Mouse (Mus musculus) spleen, adult 12 weeks (tissue): ENCODE data around the gene Cfap97d2.

Experiments used
- DNase-seq: peaks from one replicate; pipeline ENCODE4 v3.0.0; 2022; ENCODE audit warnings: low spot score

Gene Cfap97d2

DNA sequence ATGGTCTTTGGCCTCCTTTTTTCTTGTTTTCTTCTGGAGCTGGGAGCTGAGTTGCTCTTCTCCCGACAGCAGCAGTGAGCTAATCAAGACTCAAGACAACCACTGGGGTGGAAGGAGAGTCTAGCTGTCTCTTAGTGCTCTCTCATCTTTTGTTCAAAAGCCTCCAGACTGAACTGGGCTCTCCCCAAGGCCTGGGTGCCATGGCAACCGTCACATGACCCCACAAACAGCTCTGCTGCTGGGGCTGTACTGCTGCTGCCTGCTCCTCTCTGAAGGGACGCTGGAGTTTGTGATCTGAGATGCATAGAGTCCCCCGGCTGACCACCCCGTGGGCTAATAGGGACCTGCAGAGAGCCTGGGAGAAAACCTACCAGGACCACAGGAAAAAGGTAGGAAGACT is at the start of gene Cfap97d2:
Gene Cfap97d2, plus strand, starts transcription at position 222 of the 400 bp plus-strand sequence.
- DNase-seq: no peak

DNA sequence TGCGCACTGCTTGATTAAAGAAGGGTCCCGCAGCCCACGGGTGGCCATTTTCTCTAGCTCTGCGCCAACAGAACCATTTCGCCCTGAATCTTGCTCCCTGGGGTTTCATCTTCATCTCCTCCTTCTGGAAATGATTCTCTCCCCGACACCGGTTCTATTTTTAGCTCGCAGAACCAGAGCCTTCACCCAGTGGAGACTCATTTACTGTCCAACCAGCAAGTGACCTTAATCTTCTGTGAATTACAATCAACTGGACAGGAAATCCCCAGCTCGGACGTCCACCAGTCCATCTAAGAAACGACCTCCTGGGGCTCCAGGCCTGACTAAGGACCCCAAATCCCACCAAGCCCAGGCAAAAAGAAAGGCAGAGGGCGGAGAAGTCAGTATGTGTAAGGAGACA is 48.2 kb upstream of the Cfap97d2 start:
- DNase-seq: no peak

DNA sequence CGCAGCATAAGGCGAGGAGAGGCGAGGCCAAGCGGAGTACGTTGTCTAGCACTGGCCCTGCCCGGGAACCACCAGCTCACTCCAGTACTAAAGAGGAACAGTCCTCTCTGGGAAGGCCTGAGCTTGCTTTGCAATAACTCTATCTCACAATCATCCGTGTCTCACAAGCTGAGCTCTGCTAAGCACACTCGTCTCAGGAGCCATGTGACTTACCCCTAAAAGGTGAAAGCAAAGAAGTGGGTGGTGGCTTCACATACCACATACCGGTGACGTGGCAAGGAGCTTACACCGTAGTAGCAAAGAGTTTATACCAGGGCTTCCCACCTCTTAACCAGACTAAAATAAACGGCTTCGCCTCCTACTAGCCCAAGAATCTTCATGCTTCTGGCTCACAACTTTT is 45.4 kb upstream of the Cfap97d2 start:
- DNase-seq: no peak

DNA sequence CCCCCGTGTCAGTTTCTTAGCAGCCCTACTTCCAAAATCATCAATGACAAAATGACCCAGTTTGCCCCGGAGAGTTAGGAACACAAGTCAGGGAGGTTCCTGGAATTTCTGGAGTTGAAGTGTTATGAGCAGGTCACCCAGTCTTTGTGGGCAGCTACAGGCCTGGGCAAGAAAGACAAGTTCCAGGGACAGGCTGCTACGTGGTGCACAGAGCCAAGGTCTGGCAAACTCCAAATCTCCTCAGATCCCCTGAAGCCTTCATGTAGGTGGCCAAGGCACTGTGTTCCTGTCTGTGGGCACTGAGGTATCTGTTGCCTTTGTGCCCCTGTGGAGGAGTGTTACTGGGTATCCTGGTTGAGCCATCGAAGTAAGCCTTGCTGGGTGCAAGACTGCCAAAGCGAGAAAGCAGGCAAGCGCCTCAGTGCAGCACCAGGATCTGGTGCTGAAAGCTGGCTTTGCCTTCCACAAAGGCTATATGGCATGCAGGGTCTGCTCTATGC is 40.9 kb upstream of the Cfap97d2 start:
- no peak for DNase-seq

DNA sequence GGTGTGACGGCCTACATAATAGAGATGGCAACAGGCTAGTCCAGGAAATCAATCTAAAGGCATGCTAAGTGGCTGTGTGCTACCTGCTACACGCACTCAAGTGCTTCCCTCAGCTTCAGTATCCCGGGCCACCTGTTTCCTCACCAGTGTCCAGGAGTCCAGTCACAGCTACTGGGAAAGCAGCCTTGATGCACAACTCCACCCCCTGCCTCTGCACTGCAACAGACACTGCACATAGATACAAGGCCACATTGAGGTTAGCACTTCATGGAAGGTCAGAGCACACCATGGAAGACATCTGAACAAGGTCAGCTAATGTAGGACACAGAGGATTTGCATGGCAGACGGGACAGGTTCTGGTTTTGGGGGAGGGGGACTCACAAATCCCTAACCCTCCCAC is 40.2 kb upstream of the Cfap97d2 start:
- no peak for DNase-seq

DNA sequence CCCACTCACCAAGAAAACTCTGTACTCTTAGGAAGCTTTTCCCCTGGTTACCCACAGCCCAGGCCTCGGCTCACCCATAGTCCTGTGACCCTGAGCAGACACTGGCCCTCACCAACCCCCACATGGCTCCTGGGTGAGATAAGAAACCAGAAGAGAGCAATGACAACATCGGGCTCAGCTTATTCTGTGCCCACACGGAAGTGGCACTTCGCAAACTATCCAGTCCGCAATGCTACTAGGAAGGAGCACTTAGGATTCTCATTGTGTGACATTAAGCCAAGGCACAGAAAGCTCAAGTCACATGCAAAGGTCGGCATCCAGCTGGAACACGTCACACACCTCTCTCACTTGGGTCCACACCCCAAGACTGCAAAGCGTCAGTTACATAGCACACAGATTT is 39.7 kb upstream of the Cfap97d2 start:
- DNase-seq: no peak

DNA sequence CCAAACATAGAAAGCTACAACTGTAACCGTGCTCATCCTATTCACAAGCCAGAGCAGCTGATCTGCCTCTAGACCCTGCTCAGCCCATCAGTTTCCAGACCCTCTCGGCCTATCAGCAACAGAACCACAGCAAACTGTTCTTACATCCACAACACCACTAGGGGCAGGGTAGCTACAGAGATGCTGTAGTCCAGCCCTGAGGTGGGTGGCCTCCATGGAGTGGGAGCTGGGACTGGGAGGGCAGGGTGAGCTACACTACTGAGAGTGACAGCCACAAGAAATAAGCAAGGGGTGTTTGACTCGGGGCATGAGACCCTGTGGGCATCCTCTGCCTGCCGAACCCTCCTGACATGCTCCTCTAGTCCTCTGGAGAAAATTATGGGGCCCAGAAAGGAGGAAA is 37.8 kb upstream of the Cfap97d2 start:
- no peak for DNase-seq

DNA sequence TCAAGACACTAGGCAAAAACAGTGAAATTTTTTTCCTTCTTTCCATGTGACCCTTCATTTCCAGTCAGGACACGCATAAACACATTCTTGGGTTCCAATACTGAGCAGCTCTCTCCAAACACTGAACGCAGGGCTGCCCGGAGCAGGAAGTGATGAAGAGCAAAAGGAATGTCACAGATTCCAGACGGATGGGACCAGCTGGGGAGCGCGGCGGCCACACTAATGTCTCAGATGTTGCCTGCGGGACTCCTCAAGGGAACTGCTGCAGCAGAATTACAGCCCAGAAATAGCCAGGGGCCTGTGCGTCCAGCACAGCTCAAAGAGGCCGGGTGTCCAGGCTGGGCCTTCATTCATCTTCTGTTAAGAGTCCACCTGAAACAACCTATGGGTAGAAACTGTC is 37.3 kb upstream of the Cfap97d2 start:
- DNase-seq: no peak

DNA sequence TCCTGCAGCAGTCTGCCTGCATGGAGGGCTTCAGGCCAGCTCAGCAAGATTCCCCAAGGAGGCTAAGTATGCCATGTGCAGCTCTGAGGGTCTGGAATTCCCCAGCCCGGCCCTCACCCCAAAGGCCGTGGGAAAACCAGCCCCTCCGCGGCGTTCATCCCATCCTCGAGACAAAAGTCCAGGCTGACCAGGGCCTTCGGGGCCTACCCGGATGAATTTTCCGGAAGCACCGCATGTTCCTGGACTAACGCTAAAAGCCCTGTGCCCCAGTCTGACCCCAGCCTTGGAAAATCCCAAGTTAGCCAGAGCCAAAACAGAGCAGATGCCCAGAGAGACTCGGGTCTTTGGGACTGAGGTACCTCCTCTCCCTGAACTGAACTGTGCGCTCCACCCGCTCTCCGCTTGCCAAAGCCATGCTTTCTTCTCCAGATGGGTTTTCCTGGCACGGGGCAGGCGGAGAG is 35.6 kb upstream of the Cfap97d2 start:
- DNase-seq: no peak

DNA sequence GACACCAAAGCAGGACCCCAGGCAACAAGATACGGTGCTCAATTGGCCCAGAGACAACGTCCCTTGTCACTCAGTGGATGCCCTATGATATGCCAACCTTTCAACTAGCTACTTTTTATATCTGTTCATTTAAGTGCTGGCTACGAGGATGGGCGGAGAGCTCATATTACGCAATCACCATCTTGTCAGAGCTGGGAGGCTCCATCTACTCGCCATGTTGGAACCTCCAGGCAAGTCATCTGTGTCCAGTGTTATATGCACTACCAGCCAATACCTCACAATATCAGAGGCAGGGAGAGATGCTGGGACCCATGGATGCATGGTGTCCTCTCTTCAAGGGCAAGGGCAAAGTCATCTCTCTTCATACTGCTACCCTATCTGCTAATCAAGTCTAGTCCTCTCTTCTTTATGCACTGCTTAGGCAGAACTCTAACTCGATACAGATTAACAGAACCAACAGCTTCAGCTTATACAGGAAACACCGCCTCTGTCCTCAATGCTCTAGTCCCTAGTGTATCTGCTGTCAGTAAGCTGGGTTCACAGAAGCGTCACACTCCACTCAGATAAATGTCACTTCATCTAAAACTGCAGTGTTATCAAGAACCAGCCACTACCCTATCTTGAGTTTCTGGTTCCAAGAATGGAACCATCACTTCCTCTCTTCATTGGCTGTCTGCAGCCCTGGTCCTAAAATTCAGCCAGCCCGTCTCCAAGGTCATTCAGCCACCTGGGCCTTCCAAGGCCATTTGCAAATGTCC is 34.3 kb upstream of the Cfap97d2 start:
- no peak for DNase-seq

DNA sequence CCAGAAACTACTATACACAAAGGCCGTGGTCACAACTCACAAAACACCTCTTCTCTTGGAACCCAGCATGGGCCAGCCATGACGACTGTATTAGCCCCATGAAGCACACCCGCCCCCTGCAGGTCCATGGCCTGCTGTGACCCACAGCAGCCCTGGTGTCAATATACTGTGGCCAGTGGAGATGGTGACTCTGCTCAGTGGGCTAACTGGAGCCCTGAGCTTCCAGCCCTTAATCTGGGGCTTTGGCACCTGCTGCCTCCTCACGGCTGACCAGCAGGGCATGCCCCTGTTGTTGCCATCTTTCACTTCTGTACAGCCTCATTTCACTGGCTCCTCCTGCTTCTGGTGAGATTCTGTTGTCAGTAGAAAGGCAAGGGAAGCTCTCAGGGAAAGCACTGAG is 32.5 kb upstream of the Cfap97d2 start:
- DNase-seq: no peak

DNA sequence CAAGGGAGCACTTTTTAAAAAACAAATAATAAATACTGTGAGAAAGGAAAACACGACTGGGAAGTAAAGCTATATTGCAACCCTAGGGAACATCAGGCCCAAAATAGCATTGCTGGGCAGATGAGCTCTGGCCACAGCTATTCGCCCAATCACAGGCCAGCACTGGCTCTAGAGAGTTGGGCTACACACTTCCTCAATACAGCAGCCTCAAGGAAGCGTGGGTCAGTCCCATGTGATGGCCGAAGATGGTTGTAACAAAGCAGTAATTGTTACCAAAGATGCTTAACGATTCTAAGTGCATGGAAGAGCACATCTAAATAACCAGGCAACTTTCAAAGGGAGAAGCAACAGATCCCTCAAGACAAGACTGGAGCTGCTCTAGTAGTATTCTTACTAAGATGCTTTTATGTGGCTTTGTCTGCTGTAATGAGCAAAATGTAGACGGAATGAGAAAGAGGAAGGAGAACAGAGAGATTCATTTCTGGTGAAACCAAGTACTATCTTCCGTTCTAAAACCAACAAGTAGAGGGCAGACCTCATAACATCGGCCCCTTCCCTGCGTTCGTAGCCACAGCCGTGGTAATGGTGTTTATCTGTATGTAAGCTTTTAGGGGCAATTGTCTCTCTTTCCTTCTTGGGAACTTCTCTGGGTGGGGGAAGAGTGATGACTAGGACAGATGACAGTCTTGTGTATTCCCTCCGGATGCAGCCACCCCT is 31.2 kb upstream of the Cfap97d2 start:
- no peak for DNase-seq

DNA sequence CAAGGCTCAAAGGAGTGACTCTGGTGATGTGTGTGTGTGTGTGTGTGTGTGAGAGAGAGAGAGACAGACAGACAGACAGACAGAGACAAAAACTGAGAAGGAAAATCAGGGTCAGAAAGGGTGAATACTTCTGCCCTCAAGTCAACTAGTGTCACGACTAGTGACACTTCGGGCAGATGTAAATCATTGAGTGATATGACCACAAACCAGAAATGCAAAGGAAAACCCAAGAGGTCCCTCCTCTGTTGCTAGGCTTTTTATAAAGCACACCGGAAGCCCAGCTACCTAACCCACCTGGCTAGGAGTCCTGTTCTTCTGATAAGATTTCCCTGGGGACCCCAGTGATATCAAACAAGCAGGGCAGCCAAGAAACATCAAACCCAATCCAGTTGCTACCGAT is 30.6 kb upstream of the Cfap97d2 start:
- no peak for DNase-seq

DNA sequence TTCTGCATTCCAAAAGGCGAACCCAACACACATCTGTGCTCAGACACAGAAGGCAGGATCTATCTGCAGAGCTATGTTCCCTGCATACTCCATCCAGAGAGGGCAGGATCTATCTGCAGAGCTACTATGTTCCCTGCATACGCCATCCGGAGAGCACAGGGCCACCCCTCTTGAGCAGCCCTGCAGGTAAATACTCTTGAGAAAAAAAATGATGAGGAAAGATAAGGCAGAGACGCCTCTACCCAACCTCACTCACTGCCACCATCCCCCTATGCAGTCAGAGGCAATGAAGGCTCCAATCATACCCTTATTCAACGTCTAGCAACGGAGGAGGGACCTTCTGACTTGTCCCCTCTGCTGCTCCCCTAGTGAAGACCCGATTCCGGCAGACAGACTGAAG is 30.2 kb upstream of the Cfap97d2 start:
- no peak for DNase-seq

DNA sequence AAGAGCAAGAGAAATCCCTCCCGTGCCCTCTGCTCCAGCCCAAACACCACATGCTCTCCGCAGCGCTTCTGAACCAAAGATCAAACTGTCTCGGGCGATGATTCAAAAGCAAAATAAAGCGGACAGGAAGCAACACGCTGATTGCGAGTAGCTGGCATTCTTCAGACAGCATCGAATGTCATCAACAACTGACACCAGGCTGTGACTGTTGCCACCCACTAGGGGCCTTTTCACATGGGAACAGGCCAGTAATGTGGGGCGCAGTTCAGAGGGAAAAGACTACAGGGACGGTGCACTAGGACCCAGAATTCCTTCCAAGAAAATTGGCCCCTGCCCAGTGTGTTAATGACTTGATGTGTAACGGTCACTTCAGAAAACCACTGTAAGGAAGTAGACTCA is 29.4 kb upstream of the Cfap97d2 start:
- DNase-seq: no peak

DNA sequence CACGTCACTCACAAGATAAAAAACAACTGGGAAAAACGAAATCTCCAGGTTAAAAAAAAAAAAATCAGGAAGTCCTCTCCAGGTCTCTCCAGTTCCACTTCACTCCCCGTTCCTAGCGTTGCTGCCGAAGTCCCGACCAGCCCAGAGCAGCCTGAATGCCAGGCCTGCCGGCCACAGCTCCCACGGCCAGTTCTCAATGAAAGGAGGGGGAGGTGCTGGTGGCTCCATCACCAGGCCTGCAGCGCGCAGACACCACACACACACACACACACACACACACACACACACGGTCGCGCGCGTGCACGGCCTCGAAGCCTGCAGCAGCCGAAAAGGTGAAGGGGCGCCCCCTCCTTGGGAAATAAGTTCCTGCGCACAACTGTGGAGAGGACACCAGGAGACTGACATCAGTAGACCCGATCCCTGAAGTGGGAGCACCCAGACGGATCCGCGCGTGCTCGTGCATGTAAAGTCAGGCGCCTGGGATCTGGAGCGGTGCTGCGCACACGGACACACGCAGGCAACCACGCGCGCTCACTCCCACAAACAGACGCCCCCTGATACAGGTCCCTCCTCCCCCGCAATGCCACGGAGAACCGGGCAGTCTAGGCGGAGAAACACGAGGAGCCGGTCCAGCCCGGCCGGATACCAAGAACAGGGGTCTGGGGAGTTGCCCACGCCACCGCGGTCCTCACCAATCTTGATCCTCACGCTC is 28.8 kb upstream of the Cfap97d2 start:
- peak; percentile 54 for DNase-seq

DNA sequence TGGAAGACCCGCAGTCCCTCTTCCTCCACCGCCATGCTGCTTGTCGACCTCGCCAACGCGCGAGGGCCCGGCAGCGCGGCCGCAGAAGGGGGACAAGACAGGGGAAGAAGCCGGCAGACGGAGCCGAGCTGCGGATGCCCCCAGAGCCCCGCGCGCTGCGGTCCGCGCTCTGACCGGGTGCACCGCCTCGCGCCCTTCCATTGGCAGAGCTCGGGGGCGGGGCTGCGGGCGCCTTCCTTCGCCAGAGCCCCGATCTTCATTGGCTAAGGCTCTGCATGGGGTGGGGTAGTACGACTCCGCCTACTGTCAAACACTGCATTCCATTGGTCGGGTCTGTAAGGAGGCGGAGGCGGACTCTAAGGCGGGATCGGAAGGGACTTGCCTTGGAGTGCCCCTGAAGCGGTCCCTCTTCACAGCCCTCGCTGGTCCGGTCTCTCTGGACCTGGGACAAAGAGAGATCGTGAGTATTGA is 28.2 kb upstream of the Cfap97d2 start, which contains the start of gene Rasa3:
Gene Rasa3, minus strand, starts transcription at position 191 of the 471 bp plus-strand sequence.
- peak; percentile 89 for DNase-seq

DNA sequence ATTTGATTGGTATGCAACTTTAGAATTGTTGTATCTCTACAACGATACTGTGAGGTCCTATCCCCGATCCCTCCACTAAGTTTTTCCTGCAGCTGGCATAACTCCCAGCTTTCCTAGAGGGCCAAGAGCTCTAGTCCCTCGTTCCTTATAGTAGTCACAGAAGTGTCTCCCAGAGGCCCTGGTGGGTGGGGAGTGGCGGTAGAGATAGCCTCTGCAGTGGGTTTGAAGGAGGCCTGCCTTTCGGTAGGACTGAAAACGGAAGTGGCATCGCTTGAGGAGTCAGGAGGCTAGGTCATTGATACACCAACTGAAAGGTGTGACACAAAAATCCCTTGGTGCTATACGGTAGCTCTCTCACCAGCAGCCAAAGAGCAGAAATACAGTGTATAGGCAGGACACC is 27.5 kb upstream of the Cfap97d2 start:
- peak; percentile 30 for DNase-seq

DNA sequence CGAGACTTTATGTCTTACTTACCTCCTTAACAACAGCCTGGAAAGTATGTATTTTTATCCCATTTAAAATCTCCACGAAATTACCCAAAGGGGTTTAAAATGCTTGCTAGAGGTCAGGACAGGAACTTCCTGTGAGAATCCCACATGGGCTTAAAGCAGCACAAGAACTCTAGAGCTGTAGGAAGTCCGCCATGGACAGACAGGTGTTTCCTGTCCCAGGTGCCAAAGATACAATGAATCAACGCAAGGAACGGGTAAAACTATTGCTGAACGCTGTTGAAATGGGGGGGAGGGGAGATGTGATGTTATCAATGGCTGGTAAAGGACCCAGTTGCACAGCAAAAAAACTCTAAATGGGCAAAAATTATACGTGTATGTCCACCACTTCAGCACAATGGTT is 21.6 kb upstream of the Cfap97d2 start:
- DNase-seq: no peak

DNA sequence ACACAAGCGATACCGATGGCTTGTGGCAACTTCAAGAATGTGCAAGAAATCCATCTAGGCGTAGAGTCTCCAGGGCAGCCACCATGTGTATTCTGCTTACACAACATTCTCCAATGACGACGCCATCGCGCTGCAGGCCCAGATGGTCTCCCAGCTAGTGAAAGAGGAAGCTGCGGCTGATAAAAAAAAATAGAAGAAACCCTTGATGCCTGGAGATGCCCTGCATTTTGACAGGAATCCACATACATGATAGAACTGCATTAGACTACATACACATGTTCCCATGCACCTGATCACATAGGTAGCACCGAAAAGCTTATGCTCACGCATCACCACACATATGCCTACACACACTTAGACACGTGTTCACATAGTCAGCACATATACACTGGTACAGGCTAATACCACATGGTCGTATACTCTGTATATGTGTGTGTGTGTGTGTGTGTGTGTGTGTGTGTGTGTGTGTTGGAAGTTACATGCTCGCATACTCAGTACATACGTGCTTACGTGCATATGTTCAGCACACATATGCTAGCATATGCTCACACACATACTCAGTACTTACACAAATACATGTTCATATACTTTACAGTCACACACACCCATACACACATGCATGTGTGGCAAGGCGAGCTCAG is 19.9 kb upstream of the Cfap97d2 start:
- no peak for DNase-seq

DNA sequence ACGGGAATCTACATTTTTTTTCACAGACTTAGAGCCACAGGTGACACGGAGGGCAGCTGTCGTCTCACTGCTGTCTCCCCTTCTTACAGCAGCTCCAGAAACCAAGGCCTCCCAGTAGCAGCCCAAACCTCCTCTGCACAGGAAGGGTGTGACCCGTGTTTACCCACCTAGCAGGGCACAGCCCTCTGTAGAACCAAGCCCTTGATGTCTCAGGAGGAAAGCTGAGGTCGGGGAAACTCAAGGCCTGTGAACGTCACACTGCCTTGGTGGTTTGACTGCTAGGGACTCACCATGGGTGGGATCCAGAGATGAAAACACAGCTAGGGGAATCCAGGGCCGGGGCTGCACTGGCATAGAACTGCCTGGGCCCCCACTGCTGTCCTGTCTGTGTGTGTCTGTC is 19.3 kb upstream of the Cfap97d2 start:
- peak; percentile 53 for DNase-seq

DNA sequence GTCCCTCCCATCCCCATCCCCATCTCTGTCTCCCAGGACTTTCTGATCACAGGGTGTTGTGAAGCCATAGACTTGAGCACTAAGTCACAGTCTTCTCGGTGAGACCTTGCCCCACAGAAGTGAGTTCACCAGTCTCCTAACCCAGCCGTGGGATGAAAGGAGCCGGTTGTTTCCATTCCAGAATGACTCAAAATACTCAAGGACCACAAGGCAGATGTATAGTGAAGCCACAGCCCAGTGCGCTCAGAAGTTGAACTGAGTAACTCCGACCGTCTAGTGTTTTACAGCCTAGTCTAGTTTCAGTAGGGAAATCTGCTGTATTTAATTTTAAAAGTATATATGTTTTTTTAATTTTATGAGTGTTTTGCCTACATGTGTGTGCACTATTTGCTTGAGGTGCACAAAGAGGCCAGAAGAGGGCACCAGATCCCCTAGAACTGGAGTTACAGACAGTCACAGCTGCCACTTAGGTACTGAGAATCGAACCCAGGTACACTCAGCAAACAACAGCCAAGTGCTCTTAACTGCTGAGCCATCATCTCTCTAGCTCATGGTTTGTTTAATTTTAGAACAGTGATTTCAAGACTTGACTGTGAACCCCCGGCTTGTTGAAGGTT is 18.5 kb upstream of the Cfap97d2 start:
- no peak for DNase-seq
